Mouse (Mus musculus): ENCODE data around the gene Bnip2. TPM values are rescaled to one million over a fixed set of nuclear protein-coding genes. Genes with fewer than 3 reads are reported as not detected.
"Not testable (repeated sequence)": the region's sequence is repeated elsewhere in the genome, so short reads cannot be mapped to it uniquely, and the experiment has no call there.

Gene Bnip2
- polyA plus RNA-seq, 1 experiment from 2014 or later: 109 TPM

- peaks cover 6% of the 10 kb centered on the region for H3K4me1 ChIP-seq
- peaks cover 62% of the 10 kb centered on the region for H3K36me3 ChIP-seq (replicated peaks)
- DNase-seq (ENCODE audit: low spot score): no peak
- H3K9me3 ChIP-seq: no peaks in the 10 kb centered on the region
- no peak overlapping the region for H3K27ac ChIP-seq (replicated peaks)
- no peak overlapping the region for H3K4me3 ChIP-seq
- no peaks in the 10 kb centered on the region for H3K27me3 ChIP-seq (replicated peaks; ENCODE audit: low read depth, poor library complexity, severe bottlenecking)
Measured at GRCm38 (mm10) chr9:70018879-70019278, 29.6 kb downstream of the Bnip2 start.

- Histone ChIP-seq H3K27ac (replicated peaks) (no peak overlapping the region), H3K4me1 (no peaks in the 10 kb centered on the region), H3K36me3 (replicated peaks) (peaks cover 51% of the 10 kb centered on the region), H3K4me3 (no peak overlapping the region), H3K9me3 (no peaks in the 10 kb centered on the region), H3K27me3 (replicated peaks; ENCODE audit: low read depth, poor library complexity, severe bottlenecking) (no peaks in the 10 kb centered on the region)
- WGBS: 84% methylated on average over 1 of the region's 1 CpGs
- no peak for DNase-seq (ENCODE audit: low spot score)
Measured at GRCm38 (mm10) chr9:70021610-70022009, 32.3 kb downstream of the Bnip2 start.

GRCm38 (mm10) chr9:70022083-70022482 is 32.8 kb downstream of the Bnip2 start:
- peaks cover 46% of the 10 kb centered on the region for H3K36me3 ChIP-seq (replicated peaks)
- H3K4me1 ChIP-seq: no peaks in the 10 kb centered on the region
- H3K4me3 ChIP-seq: no peak overlapping the region
- no peaks in the 10 kb centered on the region for H3K9me3 ChIP-seq
- WGBS: 93% methylated on average over 4 of the region's 4 CpGs
- no peak overlapping the region for H3K27ac ChIP-seq (replicated peaks)
- no peak for DNase-seq (ENCODE audit: low spot score)
- no peaks in the 10 kb centered on the region for H3K27me3 ChIP-seq (replicated peaks; ENCODE audit: low read depth, poor library complexity, severe bottlenecking)

- H3K9me3 ChIP-seq; H3K4me3 ChIP-seq; H3K27me3 ChIP-seq (replicated peaks; ENCODE audit: low read depth, poor library complexity, severe bottlenecking); H3K27ac ChIP-seq (replicated peaks); DNase-seq (ENCODE audit: low spot score); H3K4me1 ChIP-seq: not testable (repeated sequence)
- H3K36me3 ChIP-seq (replicated peaks): peaks cover 38% of the 10 kb centered on the region
- 63% methylated on average over 1 of the region's 1 CpGs for WGBS
Measured at GRCm38 (mm10) chr9:70023615-70024014, 34.3 kb downstream of the Bnip2 start.

GRCm38 (mm10) chr9:70024648-70025047 is 35.4 kb downstream of the Bnip2 start:
- Histone ChIP-seq H3K27ac (replicated peaks) (no peak overlapping the region), H3K4me3 (no peak overlapping the region), H3K4me1 (no peaks in the 10 kb centered on the region), H3K27me3 (replicated peaks; ENCODE audit: low read depth, poor library complexity, severe bottlenecking) (no peaks in the 10 kb centered on the region), H3K9me3 (no peaks in the 10 kb centered on the region), H3K36me3 (replicated peaks) (peaks cover 34% of the 10 kb centered on the region)
- DNase-seq (ENCODE audit: low spot score): no peak

- Histone ChIP-seq H3K4me1 (no peaks in the 10 kb centered on the region), H3K27me3 (replicated peaks; ENCODE audit: low read depth, poor library complexity, severe bottlenecking) (no peaks in the 10 kb centered on the region), H3K4me3 (no peak overlapping the region), H3K9me3 (no peaks in the 10 kb centered on the region), H3K27ac (replicated peaks) (no peak overlapping the region), H3K36me3 (replicated peaks) (peaks cover 26% of the 10 kb centered on the region)
- DNase-seq (ENCODE audit: low spot score): no peak
- 92% methylated on average over 2 of the region's 2 CpGs for WGBS
Measured at GRCm38 (mm10) chr9:70025365-70026012, 36.2 kb downstream of the Bnip2 start.

GRCm38 (mm10) chr9:70032167-70032566 is 42.9 kb downstream of the Bnip2 start:
- no peaks in the 10 kb centered on the region for H3K4me1 ChIP-seq
- no peak overlapping the region for H3K4me3 ChIP-seq
- H3K27ac ChIP-seq (replicated peaks): no peak overlapping the region
- H3K27me3 ChIP-seq (replicated peaks; ENCODE audit: low read depth, poor library complexity, severe bottlenecking): no peaks in the 10 kb centered on the region
- no peaks in the 10 kb centered on the region for H3K36me3 ChIP-seq (replicated peaks)
- WGBS: 91% methylated on average over 1 of the region's 1 CpGs
- no peak for DNase-seq (ENCODE audit: low spot score)
- H3K9me3 ChIP-seq: no peaks in the 10 kb centered on the region

- no peaks in the 10 kb centered on the region for H3K9me3 ChIP-seq
- H3K27ac ChIP-seq (replicated peaks): no peak overlapping the region
- H3K4me3 ChIP-seq: no peak overlapping the region
- H3K36me3 ChIP-seq (replicated peaks): no peaks in the 10 kb centered on the region
- no peaks in the 10 kb centered on the region for H3K4me1 ChIP-seq
- DNase-seq (ENCODE audit: low spot score): no peak
- H3K27me3 ChIP-seq (replicated peaks; ENCODE audit: low read depth, poor library complexity, severe bottlenecking): no peaks in the 10 kb centered on the region
- 78% methylated on average over 9 of the region's 9 CpGs for WGBS
Measured at GRCm38 (mm10) chr9:70033056-70033455, 43.8 kb downstream of the Bnip2 start.

- 91% methylated on average over 7 of the region's 7 CpGs for WGBS
Measured at GRCm38 (mm10) chr9:70034702-70035101, 45.4 kb downstream of the Bnip2 start.

GRCm38 (mm10) chr9:70036646-70037045 is 47.4 kb downstream of the Bnip2 start:
- Histone ChIP-seq H3K27ac (replicated peaks) (no peak overlapping the region), H3K27me3 (replicated peaks; ENCODE audit: low read depth, poor library complexity, severe bottlenecking) (no peaks in the 10 kb centered on the region), H3K9me3 (no peaks in the 10 kb centered on the region), H3K36me3 (replicated peaks) (no peaks in the 10 kb centered on the region), H3K4me1 (no peaks in the 10 kb centered on the region), H3K4me3 (no peak overlapping the region)
- 82% methylated on average over 4 of the region's 4 CpGs for WGBS
- no peak for DNase-seq (ENCODE audit: low spot score)

More at GRCm38 (mm10) chr9:70034702-70035101, 45.4 kb downstream of the Bnip2 start:
- Histone ChIP-seq H3K4me3 (no peak overlapping the region), H3K9me3 (no peaks in the 10 kb centered on the region), H3K36me3 (replicated peaks) (no peaks in the 10 kb centered on the region), H3K27me3 (replicated peaks; ENCODE audit: low read depth, poor library complexity, severe bottlenecking) (no peaks in the 10 kb centered on the region), H3K27ac (replicated peaks) (no peak overlapping the region), H3K4me1 (no peaks in the 10 kb centered on the region)
- DNase-seq (ENCODE audit: low spot score): no peak

- Histone ChIP-seq H3K27ac (replicated peaks) (no peak within 1 kb of the TSS), H3K4me3 (no peak within 1 kb of the TSS), H3K36me3 (replicated peaks) (no peaks in the 10 kb centered on the region), H3K9me3 (no peaks in the 10 kb centered on the region), H3K27me3 (replicated peaks; ENCODE audit: low read depth, poor library complexity, severe bottlenecking) (no peaks in the 10 kb centered on the region), H3K4me1 (no peaks in the 10 kb centered on the region)
- DNase-seq (ENCODE audit: low spot score): no peak
- 84% methylated on average over 7 of the region's 7 CpGs for WGBS
Measured at GRCm38 (mm10) chr9:70037988-70038387, 48.7 kb downstream of the Bnip2 start, which contains the start of gene Gcnt3. Gene Gcnt3, minus strand, starts transcription at chr9:70038088.

- Histone ChIP-seq H3K4me1 (no peaks in the 10 kb centered on the region), H3K27me3 (replicated peaks; ENCODE audit: low read depth, poor library complexity, severe bottlenecking) (no peaks in the 10 kb centered on the region), H3K27ac (replicated peaks) (no peak overlapping the region), H3K36me3 (replicated peaks) (no peaks in the 10 kb centered on the region), H3K9me3 (no peaks in the 10 kb centered on the region), H3K4me3 (no peak overlapping the region)
- WGBS: 88% methylated on average over 6 of the region's 6 CpGs
- no peak for DNase-seq (ENCODE audit: low spot score)
Measured at GRCm38 (mm10) chr9:70039597-70040385, 50.5 kb downstream of the Bnip2 start.

- Histone ChIP-seq H3K27ac (replicated peaks) (no peak overlapping the region), H3K4me1 (no peaks in the 10 kb centered on the region), H3K9me3 (no peaks in the 10 kb centered on the region), H3K36me3 (replicated peaks) (no peaks in the 10 kb centered on the region), H3K4me3 (no peak overlapping the region), H3K27me3 (replicated peaks; ENCODE audit: low read depth, poor library complexity, severe bottlenecking) (no peaks in the 10 kb centered on the region)
- 86% methylated on average over 11 of the region's 11 CpGs for WGBS
- no peak for DNase-seq (ENCODE audit: low spot score)
Measured at GRCm38 (mm10) chr9:70040570-70040969, 51.3 kb downstream of the Bnip2 start.
